Mouse (Mus musculus) bone marrow macrophage, adult 2 months (primary cell): Measurements from ENCODE around the gene Nlrp6.

Experiments used
- CTCF ChIP-seq: IDR thresholded peaks from 2 replicates; pipeline ENCODE4 v1.5.1; 2012; ENCODE audit warnings: low read depth, mild to moderate bottlenecking, low read length, moderate library complexity
- POLR2A ChIP-seq: IDR thresholded peaks from 2 replicates; pipeline ENCODE4 v1.6.1; 2012; ENCODE audit warnings: mild to moderate bottlenecking, low read depth, low read length, borderline replicate concordance

GRCm38 (mm10) chr7:140970931-140971330 is 50.2 kb downstream of the Nlrp6 start:
- TF ChIP-seq CTCF (no peak), POLR2A (no peak)
